Mouse (Mus musculus) lung, postnatal 0 days (tissue): ENCODE measurements at regions not wholly inside any gene's neighbourhood (a gene's known extent, or its start where the extent isn't known, plus 50 kb on each side); places are given as distances from the start of the nearest gene placed in this dataset.

Experiments
- CTCF ChIP-seq: IDR thresholded peaks from 2 replicates; pipeline ENCODE4 v1.5.1; 2016; ENCODE audit warnings: antibody characterized with exemption, mild to moderate bottlenecking
- EP300 ChIP-seq: IDR thresholded peaks from 2 replicates; pipeline ENCODE4 v1.6.1; 2016; ENCODE audit warnings: antibody characterized with exemption, mild to moderate bottlenecking, control low read depth

- TF ChIP-seq CTCF (no peak), EP300 (no peak)
Observed at GRCm38 (mm10) chr12:77596676-77597075, 358.8 kb downstream of the Fut8 start.
